Mouse (Mus musculus): Measurements from ENCODE around the gene Ephx1. TPM values are rescaled to one million over a fixed set of nuclear protein-coding genes. Genes with fewer than 3 reads are reported as not detected.
"Not testable (repeated sequence)": the region's sequence is repeated elsewhere in the genome, so short reads cannot be mapped to it uniquely, and the experiment has no call there.

The Ephx1 gene
- polyA plus RNA-seq, 1 experiment from 2014 or later, result 30.0 TPM

- no peaks in the 10 kb centered on the region for H3K36me3 ChIP-seq (ENCODE audit: control insufficient read depth, insufficient read depth, low read length)
- TF ChIP-seq CTCF (IDR thresholded peaks at IDR 0.05; ENCODE audit: low read depth), result no peak
- TF ChIP-seq EP300 (optimal IDR thresholded peaks at IDR 0.05), result no peak
- H3K9me3 ChIP-seq (ENCODE audit: control insufficient read depth, low read length), result no peaks in the 10 kb centered on the region
- peaks cover 31% of the 10 kb centered on the region for H3K4me1 ChIP-seq (replicated peaks; ENCODE audit: control insufficient read depth, insufficient read depth)
- DNase-seq (ENCODE audit: low spot score) (peak; percentile 49), ATAC-seq (ENCODE audit: low FRiP score, low TSS enrichment) (peak; percentile 3; the same call in 1 of the 2 replicates)
- H3K9ac ChIP-seq (ENCODE audit: low read length), result peak overlapping the region; percentile 93
- H3K27me3 ChIP-seq (ENCODE audit: control insufficient read depth, insufficient read depth, low read length), result no peaks in the 10 kb centered on the region
- H3K4me3 ChIP-seq (ENCODE audit: low read depth, low read length), result peak overlapping the region; percentile 91
- WGBS, result 4% methylated on average over 18 of the region's 18 CpGs
- H3K4me2 ChIP-seq (replicated peaks; ENCODE audit: low read depth), result peak overlapping the region; percentile 83
- peak overlapping the region; percentile 99 for H3K27ac ChIP-seq (replicated peaks)
Measured at GRCm38 (mm10) chr1:180941726-180942125, 79.0 kb downstream of the Ephx1 start.

DNA sequence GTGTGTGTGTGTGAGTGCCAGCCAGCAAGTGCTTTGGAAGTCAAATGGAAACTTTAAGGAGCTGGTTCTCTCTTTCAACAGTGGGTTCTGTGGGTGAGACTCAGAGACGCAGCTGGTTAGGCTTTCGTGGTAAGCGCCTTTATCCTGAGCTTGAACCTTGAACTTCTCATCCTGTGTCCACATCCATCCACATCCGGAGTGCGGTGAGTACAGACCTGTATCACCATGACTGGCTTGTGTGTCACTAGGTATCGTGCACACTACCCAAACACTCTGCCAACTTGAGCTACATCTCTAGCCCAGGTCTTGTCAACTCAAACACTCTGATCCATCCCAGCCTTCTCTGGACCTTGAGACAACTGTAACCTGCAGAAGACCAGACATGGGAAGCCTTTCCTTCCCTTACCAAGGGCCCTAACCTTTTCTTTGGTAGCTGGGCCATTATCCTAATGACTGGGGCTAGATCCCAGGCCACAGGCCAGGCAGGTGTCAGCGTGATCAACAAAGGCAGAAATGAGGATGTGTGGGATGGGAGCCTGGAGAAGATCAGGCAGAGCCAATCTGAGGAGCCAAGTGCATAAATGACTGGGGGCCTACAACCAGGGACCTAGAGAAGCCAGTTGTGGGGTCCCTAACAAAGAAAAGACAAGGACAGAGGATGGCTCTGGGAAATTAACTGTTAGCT is 79.8 kb downstream of the Ephx1 start:
- DNase-seq (ENCODE audit: low spot score), result no peak
- ATAC-seq (ENCODE audit: low FRiP score, low TSS enrichment), result no peak
- H3K9ac ChIP-seq (ENCODE audit: low read length), result peak overlapping the region; percentile 93; the same call in 1 of the 2 replicates
- WGBS, result 85% methylated on average over 7 of the region's 7 CpGs
- peak overlapping the region; percentile 99 for H3K27ac ChIP-seq (replicated peaks)
- peaks cover 26% of the 10 kb centered on the region for H3K4me1 ChIP-seq (replicated peaks; ENCODE audit: control insufficient read depth, insufficient read depth)
- no peaks in the 10 kb centered on the region for H3K9me3 ChIP-seq (ENCODE audit: control insufficient read depth, low read length)
- no peaks in the 10 kb centered on the region for H3K27me3 ChIP-seq (ENCODE audit: control insufficient read depth, insufficient read depth, low read length)
- no peaks in the 10 kb centered on the region for H3K36me3 ChIP-seq (ENCODE audit: control insufficient read depth, insufficient read depth, low read length)
- peak overlapping the region; percentile 91; the same call in 1 of the 2 replicates for H3K4me3 ChIP-seq (ENCODE audit: low read depth, low read length)
- TF ChIP-seq CTCF (IDR thresholded peaks at IDR 0.05; ENCODE audit: low read depth), result no peak
- TF ChIP-seq EP300 (optimal IDR thresholded peaks at IDR 0.05), result no peak
- peak overlapping the region; percentile 83 for H3K4me2 ChIP-seq (replicated peaks; ENCODE audit: low read depth)

DNA sequence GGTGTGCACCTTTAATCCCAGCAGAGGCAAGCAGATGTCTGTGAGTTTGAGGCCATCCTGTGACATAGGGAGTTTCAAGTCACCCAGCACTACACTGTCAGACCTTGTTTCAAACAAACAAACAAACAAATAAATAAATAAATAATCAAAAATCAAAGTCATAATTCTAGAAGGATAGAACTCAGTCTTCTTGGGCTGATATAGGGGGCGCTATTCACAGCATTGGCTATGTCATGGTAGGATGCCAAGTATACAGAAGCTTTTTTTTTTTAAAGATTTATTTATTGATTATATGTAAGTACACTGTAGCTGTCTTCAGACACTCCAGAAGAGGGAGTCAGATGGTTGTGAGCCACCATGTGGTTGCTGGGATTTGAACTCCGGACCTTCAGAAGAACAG is 81.9 kb downstream of the Ephx1 start:
- ATAC-seq (ENCODE audit: low FRiP score, low TSS enrichment); H3K9me3 ChIP-seq (ENCODE audit: control insufficient read depth, low read length); H3K9ac ChIP-seq (ENCODE audit: low read length); DNase-seq (ENCODE audit: low spot score); H3K27me3 ChIP-seq (ENCODE audit: control insufficient read depth, insufficient read depth, low read length); H3K4me2 ChIP-seq (replicated peaks; ENCODE audit: low read depth); H3K36me3 ChIP-seq (ENCODE audit: control insufficient read depth, insufficient read depth, low read length); H3K27ac ChIP-seq (replicated peaks); H3K4me3 ChIP-seq (ENCODE audit: low read depth, low read length): not testable (repeated sequence)
- H3K4me1 ChIP-seq (replicated peaks; ENCODE audit: control insufficient read depth, insufficient read depth), result peaks cover 16% of the 10 kb centered on the region
- TF ChIP-seq CTCF (IDR thresholded peaks at IDR 0.05; ENCODE audit: low read depth), result peak; percentile 30
- WGBS, result 77% methylated on average over 2 of the region's 2 CpGs

- not testable (repeated sequence) for H3K27me3 ChIP-seq (ENCODE audit: control insufficient read depth, insufficient read depth, low read length); ATAC-seq (ENCODE audit: low FRiP score, low TSS enrichment); H3K4me2 ChIP-seq (replicated peaks; ENCODE audit: low read depth); H3K9me3 ChIP-seq (ENCODE audit: control insufficient read depth, low read length); H3K36me3 ChIP-seq (ENCODE audit: control insufficient read depth, insufficient read depth, low read length); H3K9ac ChIP-seq (ENCODE audit: low read length); H3K4me3 ChIP-seq (ENCODE audit: low read depth, low read length); DNase-seq (ENCODE audit: low spot score); H3K4me1 ChIP-seq (replicated peaks; ENCODE audit: control insufficient read depth, insufficient read depth); H3K27ac ChIP-seq (replicated peaks)
- 74% methylated on average over 13 of the region's 13 CpGs for WGBS
Measured at GRCm38 (mm10) chr1:180937631-180938030, 83.1 kb downstream of the Ephx1 start.

GRCm38 (mm10) chr1:180936610-180937398 is 83.9 kb downstream of the Ephx1 start:
- peak overlapping the region; percentile 52; the same call in 1 of the 2 replicates for H3K9ac ChIP-seq (ENCODE audit: low read length)
- H3K4me3 ChIP-seq (ENCODE audit: low read depth, low read length), result peak overlapping the region; percentile 30
- ATAC-seq (ENCODE audit: low FRiP score, low TSS enrichment), result peak; percentile 93
- peak; percentile 83 for DNase-seq (ENCODE audit: low spot score)
- not testable (repeated sequence) for H3K4me1 ChIP-seq (replicated peaks; ENCODE audit: control insufficient read depth, insufficient read depth); H3K27me3 ChIP-seq (ENCODE audit: control insufficient read depth, insufficient read depth, low read length); H3K9me3 ChIP-seq (ENCODE audit: control insufficient read depth, low read length); H3K36me3 ChIP-seq (ENCODE audit: control insufficient read depth, insufficient read depth, low read length); H3K27ac ChIP-seq (replicated peaks)
- 9% methylated on average over 30 of the region's 41 CpGs for WGBS
- H3K4me2 ChIP-seq (replicated peaks; ENCODE audit: low read depth), result peak overlapping the region; percentile 48
